Mouse (Mus musculus) embryonic facial prominence, embryonic 13.5 days (tissue): ENCODE results near the gene Pfkfb4. TPM values are rescaled to one million over a fixed set of nuclear protein-coding genes. Genes with fewer than 3 reads are reported as not detected.
A peak's percentile ranks its signal among the peaks of the same experiment; 100 is the strongest.

ENCODE experiments used
- ATAC-seq: fragments of 200-750 bp; cut with Nextera tagmentation; 2 replicates; pipeline ENCODE4 v1.8.0; 2017; ENCODE audit warnings: low read depth; ENCODE audit not compliant: insufficient number of reproducible peaks, insufficient read depth, low FRiP score, low TSS enrichment
- H3K27ac ChIP-seq: fragments of 300-500 bp; sonication (generic); 2 replicates; pipeline ENCODE4 v1.5.1; 2015; ENCODE audit warnings: moderate library complexity, mild to moderate bottlenecking, inconsistent platforms
- H3K27me3 ChIP-seq: fragments of 300-500 bp; sonication (generic); 2 replicates; pipeline ENCODE4 v1.6.1; 2015; ENCODE audit warnings: mild to moderate bottlenecking, inconsistent platforms
- H3K36me3 ChIP-seq: fragments of 300-500 bp; sonication (generic); 2 replicates; pipeline ENCODE4 v1.6.1; 2015; ENCODE audit warnings: mild to moderate bottlenecking, inconsistent platforms
- H3K4me1 ChIP-seq: fragments of 300-500 bp; sonication (generic); 2 replicates; pipeline ENCODE4 v1.6.1; 2015; ENCODE audit warnings: inconsistent platforms
- H3K4me2 ChIP-seq: fragments of 300-500 bp; sonication (generic); 2 replicates; pipeline ENCODE4 v1.6.1; 2015; ENCODE audit warnings: moderate library complexity, mild to moderate bottlenecking, inconsistent platforms
- H3K4me3 ChIP-seq: fragments of 300-500 bp; sonication (generic); 2 replicates; pipeline ENCODE4 v1.5.1; 2015; ENCODE audit warnings: mild to moderate bottlenecking, inconsistent platforms
- H3K9ac ChIP-seq: fragments of 300-500 bp; sonication (generic); 2 replicates; pipeline ENCODE4 v1.6.1; 2015; ENCODE audit warnings: mild to moderate bottlenecking, inconsistent platforms
- H3K9me3 ChIP-seq: fragments of 300-500 bp; sonication (generic); 2 replicates; pipeline ENCODE4 v1.6.1; 2016; ENCODE audit warnings: inconsistent platforms
- WGBS: fragments of 180-500 bp; shearing (Covaris S2); methylation state at CpG from one replicate; pipeline ENCODE4 v1.1.7; 2015; ENCODE audit warnings: mixed read lengths; 5-methylcytosine and 5-hydroxymethylcytosine counted together
- polyA plus RNA-seq: library from polyadenylated mRNA; unstranded; fragments of >200 nt; fragmentation: Nextera tagmentation; extraction: Ambion mirVana; gene quantifications from 2 replicates; pipeline ENCODE4 v1.2.1, GENCODE M21; 2015

Pfkfb4 gene
- polyA plus RNA-seq, 1 experiment from 2014 or later = 19.0 TPM

DNA sequence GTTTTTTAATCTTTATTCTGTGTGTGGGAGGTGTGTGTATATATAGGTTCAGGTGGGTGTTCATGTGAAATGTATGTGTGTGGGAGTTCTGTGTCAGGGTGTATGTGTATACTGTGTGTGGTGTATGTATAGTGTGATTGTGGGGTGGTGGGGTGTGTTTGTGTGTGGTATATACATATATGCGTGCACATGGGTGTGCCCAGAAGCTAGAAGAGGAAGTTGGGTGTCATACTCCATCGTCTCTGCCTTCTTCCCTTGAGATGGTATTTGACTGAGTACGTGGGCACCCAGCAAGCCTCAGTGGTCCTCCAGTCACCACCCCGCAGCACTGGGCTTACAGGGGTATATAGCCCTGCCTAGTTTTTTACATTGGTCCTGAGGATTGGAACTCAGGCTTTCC, 29.9 kb downstream of the Pfkfb4 start:
- no peak for ATAC-seq
- Histone ChIP-seq H3K27ac (no peak overlapping the region), H3K9ac (no peak overlapping the region), H3K4me3 (no peak overlapping the region), H3K9me3 (no peaks in the 10 kb centered on the region), H3K27me3 (no peaks in the 10 kb centered on the region), H3K4me1 (no peaks in the 10 kb centered on the region), H3K4me2 (no peak overlapping the region), H3K36me3 (peaks cover 29% of the 10 kb centered on the region)
- WGBS = 83% methylated on average over 4 of the region's 4 CpGs

DNA sequence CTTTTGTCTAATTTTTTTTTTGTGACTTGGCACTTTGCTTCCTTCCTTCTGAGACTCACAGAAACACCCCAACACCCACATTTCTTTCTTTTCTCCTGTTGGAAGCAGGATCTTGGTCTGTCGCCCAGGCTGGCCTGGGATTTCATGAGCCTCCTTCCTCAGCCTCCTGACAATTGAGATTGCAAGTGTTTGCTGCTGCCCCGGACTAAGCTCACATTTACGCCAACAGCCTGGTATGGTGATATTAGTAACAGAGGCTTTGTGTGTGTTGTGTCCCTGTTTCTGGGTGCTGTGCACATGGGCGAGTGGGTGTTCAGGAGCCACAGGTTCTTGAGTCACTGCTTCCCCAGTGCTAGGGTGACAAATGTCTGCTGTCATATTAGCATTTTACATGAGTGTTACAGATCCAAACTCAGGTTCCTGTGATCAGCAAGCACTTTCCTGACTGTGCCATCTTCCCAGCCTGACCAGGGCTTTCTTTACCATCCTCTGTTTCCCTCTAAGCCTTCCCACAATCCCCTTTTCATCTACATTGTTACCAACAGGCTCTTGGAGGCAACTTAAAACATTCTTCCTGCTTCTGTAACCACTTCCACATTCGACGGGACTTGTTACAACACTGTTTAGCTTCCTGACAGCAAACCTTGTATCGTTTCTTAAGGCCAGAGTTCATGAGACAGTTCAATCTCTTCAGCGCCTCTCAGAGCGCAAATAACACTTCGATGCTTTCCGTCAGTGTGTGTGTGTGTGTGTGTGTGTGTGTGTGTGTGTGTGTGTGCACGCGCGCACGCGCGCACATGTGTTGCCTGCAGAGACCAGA, 31.5 kb downstream of the Pfkfb4 start:
- Histone ChIP-seq H3K4me3 (no peak overlapping the region), H3K27ac (no peak overlapping the region), H3K9ac (no peak overlapping the region), H3K4me1 (no peaks in the 10 kb centered on the region), H3K4me2 (no peak overlapping the region), H3K27me3 (no peaks in the 10 kb centered on the region), H3K9me3 (no peaks in the 10 kb centered on the region), H3K36me3 (peaks cover 33% of the 10 kb centered on the region)
- 87% methylated on average over 17 of the region's 17 CpGs for WGBS
- ATAC-seq = no peak

DNA sequence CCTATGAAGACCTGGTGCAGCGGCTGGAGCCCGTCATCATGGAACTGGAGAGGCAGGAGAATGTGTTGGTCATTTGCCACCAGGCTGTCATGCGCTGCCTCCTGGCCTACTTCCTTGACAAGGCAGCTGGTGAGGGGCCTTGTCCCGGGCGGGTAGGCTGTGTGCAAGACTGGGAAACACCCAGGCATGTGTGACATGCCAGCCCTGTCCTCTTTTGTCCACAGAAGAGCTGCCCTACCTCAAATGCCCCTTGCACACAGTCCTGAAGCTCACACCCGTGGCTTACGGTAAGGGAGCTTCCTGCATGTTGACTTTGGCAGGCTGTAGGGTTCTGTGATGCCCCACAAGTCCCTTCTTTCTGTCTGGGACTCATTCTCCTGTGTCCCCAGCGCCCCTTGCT, 35.9 kb downstream of the Pfkfb4 start:
- H3K36me3 ChIP-seq = peaks cover 59% of the 10 kb centered on the region
- no peak overlapping the region for H3K27ac ChIP-seq
- H3K9me3 ChIP-seq = no peaks in the 10 kb centered on the region
- 82% methylated on average over 8 of the region's 8 CpGs for WGBS
- ATAC-seq = no peak
- no peaks in the 10 kb centered on the region for H3K27me3 ChIP-seq
- H3K4me3 ChIP-seq = no peak overlapping the region
- H3K4me1 ChIP-seq = no peaks in the 10 kb centered on the region
- no peak overlapping the region for H3K4me2 ChIP-seq
- no peak overlapping the region for H3K9ac ChIP-seq

DNA sequence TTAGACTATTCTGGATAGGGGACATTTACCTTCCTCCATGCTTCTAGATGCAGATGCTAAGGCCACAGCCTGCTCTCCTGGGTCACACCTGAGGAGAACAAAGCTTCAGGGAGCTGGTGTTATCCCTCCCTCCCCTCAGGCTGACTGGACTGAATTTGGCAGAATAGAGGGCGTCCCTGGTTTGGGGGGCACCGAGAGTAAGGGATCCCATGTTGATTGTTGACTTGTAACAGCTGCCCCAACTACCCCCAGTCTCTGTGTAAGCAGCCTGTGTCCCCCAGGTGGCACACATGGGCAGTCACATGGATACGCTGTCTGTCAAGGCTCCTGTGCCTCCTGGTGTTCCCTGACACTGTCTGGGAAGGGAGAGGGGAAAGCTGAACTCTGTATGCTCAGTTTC, 36.8 kb downstream of the Pfkfb4 start:
- ATAC-seq = no peak
- Histone ChIP-seq H3K9me3 (no peaks in the 10 kb centered on the region), H3K27ac (no peak overlapping the region), H3K9ac (no peak overlapping the region), H3K36me3 (peaks cover 56% of the 10 kb centered on the region), H3K4me3 (no peak overlapping the region), H3K4me1 (no peaks in the 10 kb centered on the region), H3K27me3 (no peaks in the 10 kb centered on the region), H3K4me2 (no peak overlapping the region)
- 83% methylated on average over 3 of the region's 3 CpGs for WGBS

DNA sequence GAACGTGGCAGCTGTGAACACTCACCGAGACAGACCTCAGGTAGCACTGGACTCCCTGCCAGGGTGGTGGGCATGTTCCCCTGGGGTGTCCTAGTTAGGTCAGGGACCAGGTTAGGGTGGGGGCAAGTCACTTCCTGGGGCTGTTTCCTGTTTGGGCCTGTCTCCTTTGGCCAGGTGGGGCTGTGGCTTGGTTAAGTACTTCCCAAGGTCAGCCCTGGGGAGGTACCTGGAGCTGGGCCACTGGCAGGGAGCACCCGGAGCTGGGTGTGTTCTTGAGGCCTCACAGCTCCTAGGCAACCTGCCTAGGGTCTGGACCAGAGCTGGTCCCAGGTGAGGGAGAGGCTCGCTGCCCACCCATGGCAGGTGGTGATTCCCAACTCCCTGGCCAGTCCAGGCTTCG, 37.3 kb downstream of the Pfkfb4 start:
- Histone ChIP-seq H3K27me3 (no peaks in the 10 kb centered on the region), H3K27ac (no peak overlapping the region), H3K9me3 (no peaks in the 10 kb centered on the region), H3K9ac (no peak overlapping the region), H3K4me3 (no peak overlapping the region), H3K4me1 (no peaks in the 10 kb centered on the region), H3K36me3 (peaks cover 54% of the 10 kb centered on the region), H3K4me2 (no peak overlapping the region)
- no peak for ATAC-seq
- WGBS = 73% methylated on average over 5 of the region's 5 CpGs

DNA sequence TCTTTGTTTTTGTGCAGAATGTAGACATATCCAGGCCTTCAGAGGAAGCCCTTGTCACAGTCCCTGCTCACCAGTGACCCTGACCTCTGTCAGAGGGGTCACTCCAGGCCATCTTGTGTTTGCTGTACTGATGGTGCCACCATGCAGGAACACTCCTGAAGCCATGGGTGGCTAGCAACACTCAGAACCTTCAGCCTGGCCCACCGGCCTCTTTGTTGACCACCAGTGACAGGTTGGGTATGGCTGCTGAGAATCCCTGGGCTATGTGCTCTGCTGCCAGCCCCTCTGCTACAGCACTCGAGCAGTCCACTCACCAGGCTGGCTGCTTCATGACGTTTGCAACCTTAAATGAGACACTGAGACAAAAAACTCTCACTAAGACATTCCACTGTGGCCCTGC, 38.7 kb downstream of the Pfkfb4 start:
- no peak overlapping the region for H3K4me3 ChIP-seq
- no peaks in the 10 kb centered on the region for H3K27me3 ChIP-seq
- H3K27ac ChIP-seq = no peak overlapping the region
- H3K36me3 ChIP-seq = peaks cover 48% of the 10 kb centered on the region
- no peaks in the 10 kb centered on the region for H3K4me1 ChIP-seq
- no peaks in the 10 kb centered on the region for H3K9me3 ChIP-seq
- no peak overlapping the region for H3K9ac ChIP-seq
- ATAC-seq = no peak
- H3K4me2 ChIP-seq = no peak overlapping the region
- 75% methylated on average over 3 of the region's 3 CpGs for WGBS

DNA sequence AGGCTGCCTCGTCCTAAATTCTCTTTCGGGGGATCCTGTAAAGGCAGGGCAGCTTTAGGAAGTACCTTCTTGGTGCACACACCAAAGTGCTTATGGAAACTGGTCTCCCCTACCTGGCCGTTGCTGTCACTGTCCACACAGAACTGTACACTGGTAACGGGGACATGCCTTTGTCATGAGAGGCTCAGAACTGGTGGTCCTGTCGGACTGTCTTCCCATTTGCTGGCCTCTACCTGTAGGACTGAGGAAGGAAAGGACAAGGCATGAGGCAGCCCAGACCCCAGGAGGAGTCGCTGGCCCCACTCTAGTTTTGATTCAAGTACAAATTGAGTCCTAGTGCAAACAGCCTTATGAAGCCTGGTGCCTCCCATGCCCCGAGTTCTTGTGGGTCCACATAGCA, 39.4 kb downstream of the Pfkfb4 start:
- Histone ChIP-seq H3K4me1 (no peaks in the 10 kb centered on the region), H3K9me3 (no peaks in the 10 kb centered on the region), H3K4me2 (no peak overlapping the region), H3K4me3 (no peak overlapping the region), H3K36me3 (peaks cover 41% of the 10 kb centered on the region), H3K9ac (no peak overlapping the region), H3K27me3 (no peaks in the 10 kb centered on the region), H3K27ac (no peak overlapping the region)
- no peak for ATAC-seq
- 95% methylated on average over 7 of the region's 7 CpGs for WGBS

DNA sequence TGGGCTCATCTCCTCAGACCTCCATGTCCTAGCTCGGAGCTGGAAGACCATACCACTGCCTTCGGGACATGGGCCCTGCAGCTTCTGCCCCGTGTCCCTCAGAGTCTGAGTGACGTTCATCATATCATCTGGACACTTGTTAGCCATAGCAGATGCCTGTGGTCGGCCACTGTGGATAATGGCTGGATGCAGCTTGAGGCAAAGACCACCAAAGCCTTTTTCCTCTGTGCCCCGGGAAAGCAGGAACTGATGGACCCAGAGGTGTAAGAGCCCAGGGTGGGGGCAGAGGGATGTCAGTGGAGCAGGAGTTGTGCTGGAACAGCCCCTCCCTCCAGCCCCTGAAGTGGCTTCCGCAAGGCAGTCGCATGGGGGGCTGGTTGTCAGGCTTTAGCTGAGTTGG, 40.1 kb downstream of the Pfkfb4 start:
- peaks cover 36% of the 10 kb centered on the region for H3K36me3 ChIP-seq
- H3K9me3 ChIP-seq = no peaks in the 10 kb centered on the region
- no peak for ATAC-seq
- no peak overlapping the region for H3K9ac ChIP-seq
- 80% methylated on average over 8 of the region's 8 CpGs for WGBS
- no peaks in the 10 kb centered on the region for H3K4me1 ChIP-seq
- no peak overlapping the region for H3K4me3 ChIP-seq
- no peak overlapping the region for H3K4me2 ChIP-seq
- H3K27ac ChIP-seq = no peak overlapping the region
- no peaks in the 10 kb centered on the region for H3K27me3 ChIP-seq

DNA sequence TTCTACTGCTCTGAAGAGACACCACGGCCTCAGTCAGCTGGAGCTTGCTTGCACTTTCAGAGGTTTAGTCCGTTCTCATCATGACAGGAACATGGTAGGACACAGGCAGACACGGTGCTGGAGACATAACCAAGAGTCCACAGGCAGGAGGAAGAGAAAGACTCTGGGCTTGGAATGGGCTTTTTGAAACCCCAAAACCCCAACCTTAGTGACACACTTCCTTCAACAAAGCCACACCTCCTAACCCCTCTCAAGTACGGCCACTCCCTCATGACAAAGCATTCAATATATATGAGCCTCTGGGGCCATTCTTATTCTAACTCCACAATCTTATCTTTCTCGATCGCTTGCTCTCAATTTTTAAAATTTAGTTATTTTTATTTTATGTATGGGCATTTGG, 40.9 kb downstream of the Pfkfb4 start:
- Histone ChIP-seq H3K9ac (no peak overlapping the region), H3K27me3 (no peaks in the 10 kb centered on the region), H3K27ac (no peak overlapping the region), H3K36me3 (peaks cover 28% of the 10 kb centered on the region), H3K4me2 (no peak overlapping the region), H3K9me3 (no peaks in the 10 kb centered on the region), H3K4me1 (no peaks in the 10 kb centered on the region), H3K4me3 (no peak overlapping the region)
- 85% methylated on average over 6 of the region's 6 CpGs for WGBS
- no peak for ATAC-seq

DNA sequence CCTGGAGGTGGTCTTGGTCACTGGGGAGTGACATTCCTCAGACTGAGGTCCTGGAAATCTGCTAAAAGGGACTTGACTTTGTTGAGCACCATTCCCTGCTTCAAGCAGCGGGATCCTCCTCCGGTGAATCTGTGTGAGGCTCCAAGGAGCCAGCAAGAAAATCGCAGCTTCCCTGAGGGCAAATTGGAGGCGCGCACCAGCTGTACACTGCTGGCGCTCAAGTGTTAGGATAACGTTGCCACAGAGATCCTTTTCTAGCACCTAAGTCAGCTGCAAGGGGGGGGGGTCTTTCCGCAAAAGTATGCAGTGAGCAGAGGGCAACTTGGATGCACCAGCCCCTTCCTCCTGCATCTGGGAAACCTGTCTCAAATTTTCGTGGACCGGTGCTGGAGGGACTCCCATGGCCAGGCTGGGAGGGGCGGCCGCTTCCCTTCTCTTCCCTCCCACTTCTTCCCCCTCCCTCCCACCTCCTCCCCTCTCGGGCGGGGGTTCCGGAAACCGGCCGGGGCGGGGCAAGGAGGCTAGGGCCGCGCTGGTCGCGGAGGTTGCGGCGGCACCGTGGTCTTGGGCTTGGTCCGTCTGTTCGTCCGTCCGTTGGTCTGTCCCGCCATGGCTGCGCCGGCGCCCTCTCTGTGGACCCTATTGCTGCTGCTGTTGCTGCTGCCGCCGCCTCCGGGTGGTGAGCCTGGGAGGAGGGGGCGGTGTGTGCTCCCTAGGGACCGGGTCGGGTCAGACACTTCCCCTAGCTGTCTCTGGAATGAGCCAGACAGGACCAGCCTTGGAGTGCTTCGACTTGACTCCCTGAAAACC, 46.7 kb downstream of the Pfkfb4 start, which contains the start of gene Shisa5:
Shisa5 (plus strand) TSS at position 480 of the 810 bp plus-strand sequence.
- H3K4me3 ChIP-seq = peak within 1 kb of the TSS; percentile 78
- peaks cover 29% of the 10 kb centered on the region for H3K4me1 ChIP-seq
- no peaks in the 10 kb centered on the region for H3K36me3 ChIP-seq
- WGBS = under 1% methylated on average over 40 of the region's 40 CpGs
- H3K27ac ChIP-seq = peak within 1 kb of the TSS; percentile 69
- no peaks in the 10 kb centered on the region for H3K27me3 ChIP-seq
- ATAC-seq = peak; percentile 85
- peak within 1 kb of the TSS; percentile 85 for H3K4me2 ChIP-seq
- peak within 1 kb of the TSS; percentile 88 for H3K9ac ChIP-seq
- H3K9me3 ChIP-seq = no peaks in the 10 kb centered on the region

DNA sequence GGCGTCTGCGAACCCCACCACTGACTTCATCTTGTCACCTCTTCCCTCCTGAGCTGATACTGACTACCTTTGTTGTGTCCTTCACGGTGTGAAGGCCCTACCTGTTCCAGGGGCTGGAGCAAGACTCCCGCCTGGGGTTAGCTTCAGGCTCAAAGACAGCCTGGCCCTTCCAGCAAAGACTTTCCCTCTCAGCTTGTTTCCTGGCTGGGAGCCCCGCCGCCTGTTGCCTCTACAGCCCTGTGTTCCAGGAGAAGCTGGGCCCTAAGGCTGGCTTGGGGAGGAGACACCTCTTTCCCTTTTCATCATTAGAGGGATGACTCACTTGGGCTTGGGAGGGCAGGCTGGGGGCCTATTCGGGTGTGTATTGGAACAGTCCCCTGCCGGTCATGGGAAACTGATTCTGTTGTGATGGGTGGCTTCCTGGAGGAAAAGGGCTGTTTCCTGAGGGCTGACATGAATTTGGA, 47.4 kb downstream of the Pfkfb4 start:
- Histone ChIP-seq H3K36me3 (no peaks in the 10 kb centered on the region), H3K9ac (peak overlapping the region; percentile 88), H3K9me3 (no peaks in the 10 kb centered on the region), H3K27ac (peak overlapping the region; percentile 69), H3K27me3 (no peaks in the 10 kb centered on the region), H3K4me3 (peak overlapping the region; percentile 78), H3K4me2 (peak overlapping the region; percentile 85), H3K4me1 (peaks cover 29% of the 10 kb centered on the region)
- 10% methylated on average over 8 of the region's 8 CpGs for WGBS
- peak; percentile 27; the same call in 1 of the 2 replicates for ATAC-seq
